Mouse (Mus musculus): Measurements from ENCODE around the gene Unc50. TPM values are rescaled to one million over a fixed set of nuclear protein-coding genes. Genes with fewer than 3 reads are reported as not detected.
A peak's percentile ranks its signal among the peaks of the same experiment; 100 is the strongest.

Unc50 gene
- 10 to 100 TPM; 60.7 to 62.2 TPM for total RNA-seq (2021)
- long read RNA-seq, experiment 1, transcript Unc50-202 (6 exons, 1,094 nt): minor isoform, 40 of 120 reads
- long read RNA-seq, experiment 1, transcript Unc50-201 (6 exons, 1,414 nt): major isoform, 51 of 120 reads
- long read RNA-seq, experiment 1, partial matches to known transcripts: 10 of 120 reads
- long read RNA-seq, experiment 1, other reads (novel, unspliced or antisense): 16 of 120 reads
- long read RNA-seq, experiment 2, transcript Unc50-201 (6 exons, 1,414 nt): major isoform, 27 of 62 reads
- long read RNA-seq, experiment 2, transcript Unc50-202 (6 exons, 1,094 nt): minor isoform, 20 of 62 reads
- long read RNA-seq, experiment 2, partial matches to known transcripts: 9 of 62 reads
- long read RNA-seq, experiment 2, other reads (novel, unspliced or antisense): 5 of 62 reads

GRCm38 (mm10) chr1:37429366-37430296 is at the start of gene Unc50, which contains the start of gene Coa5:
TSS of gene Unc50 (plus strand) at chr1:37430139.
TSS of gene Coa5 (minus strand) at chr1:37430103.
- peak; percentile 97 for DNase-seq

- no peak for DNase-seq
These were observed 49.0 kb upstream of the Unc50 start for GRCm38 (mm10) chr1:37380913-37381312.

GRCm38 (mm10) chr1:37384304-37384703 is 45.6 kb upstream of the Unc50 start:
- DNase-seq: no peak

GRCm38 (mm10) chr1:37386448-37386971 is 43.4 kb upstream of the Unc50 start:
- DNase-seq: peak; percentile 24

- no peak for DNase-seq
These were observed 36.8 kb upstream of the Unc50 start for GRCm38 (mm10) chr1:37393174-37393573.

- DNase-seq: no peak
These were observed 33.5 kb upstream of the Unc50 start for GRCm38 (mm10) chr1:37396481-37396880.

- no peak for DNase-seq
These were observed 31.0 kb upstream of the Unc50 start for GRCm38 (mm10) chr1:37398961-37399360.

GRCm38 (mm10) chr1:37399734-37400133 is 30.2 kb upstream of the Unc50 start:
- no peak for DNase-seq

- DNase-seq: peak; percentile 74
These were observed 28.3 kb upstream of the Unc50 start for GRCm38 (mm10) chr1:37401687-37402086.

- no peak for DNase-seq
These were observed 24.8 kb upstream of the Unc50 start for GRCm38 (mm10) chr1:37405137-37405536.

- DNase-seq: no peak
These were observed 22.7 kb upstream of the Unc50 start for GRCm38 (mm10) chr1:37407228-37407627.

- DNase-seq: no peak
These were observed 21.9 kb upstream of the Unc50 start for GRCm38 (mm10) chr1:37408059-37408458.

- DNase-seq: no peak
These were observed 21.3 kb upstream of the Unc50 start for GRCm38 (mm10) chr1:37408678-37409077.

- no peak for DNase-seq
These were observed 20.3 kb upstream of the Unc50 start for GRCm38 (mm10) chr1:37409647-37410046.

- DNase-seq: no peak
These were observed 14.5 kb upstream of the Unc50 start for GRCm38 (mm10) chr1:37415394-37415793.

GRCm38 (mm10) chr1:37419420-37419819 is 10.5 kb upstream of the Unc50 start:
- DNase-seq: peak; percentile 63

- no peak for DNase-seq
These were observed 2.6 kb upstream of the Unc50 start for GRCm38 (mm10) chr1:37427144-37427875.

- peak; percentile 59 for DNase-seq
These were observed 1.0 kb upstream of the Unc50 start for GRCm38 (mm10) chr1:37428911-37429310.

GRCm38 (mm10) chr1:37430297-37430840 is 430 bp downstream of the Unc50 start:
- no peak for DNase-seq

- no peak for DNase-seq
These were observed 6.5 kb downstream of the Unc50 start for GRCm38 (mm10) chr1:37436419-37436818.
